Mouse (Mus musculus) thymus, adult 2 months (tissue): ENCODE measurements around the gene Spout1. TPM values are rescaled to one million over a fixed set of nuclear protein-coding genes. Genes with fewer than 3 reads are reported as not detected.

ENCODE experiments used
- DNase-seq: peaks from one replicate; pipeline ENCODE4 v3.0.0; 2021
- H3K27ac ChIP-seq: fragments of 200-500 bp; 2 replicates; pipeline ENCODE4 v1.5.1; 2012; ENCODE audit warnings: low read length, control low read depth; ENCODE audit not compliant: control insufficient read depth, insufficient read depth
- H3K27me3 ChIP-seq: fragments of 200-500 bp; 2 replicates; pipeline ENCODE4 v1.6.1; 2012; ENCODE audit warnings: mild to moderate bottlenecking, low read length, moderate library complexity, mixed read lengths; ENCODE audit not compliant: control insufficient read depth, insufficient read depth
- H3K36me3 ChIP-seq: fragments of 200-500 bp; 2 replicates; pipeline ENCODE4 v1.6.1; 2012; ENCODE audit warnings: mild to moderate bottlenecking, low read length, moderate library complexity; ENCODE audit not compliant: control insufficient read depth, insufficient read depth
- H3K4me1 ChIP-seq: fragments of 200-500 bp; replicated peaks from 2 replicates; pipeline ENCODE4 v1.6.1; 2012; ENCODE audit warnings: low read length; ENCODE audit not compliant: control insufficient read depth, insufficient read depth
- H3K4me3 ChIP-seq: fragments of 200-500 bp; 2 replicates; pipeline ENCODE4 v1.5.1; 2012; ENCODE audit warnings: mild to moderate bottlenecking, low read length, control low read depth, moderate library complexity; ENCODE audit not compliant: control insufficient read depth, insufficient read depth
- CTCF ChIP-seq: fragments of 200-500 bp; IDR thresholded peaks from 2 replicates; pipeline ENCODE4 v1.5.1; 2012; ENCODE audit warnings: mild to moderate bottlenecking, control low read depth, low read length, moderate library complexity, borderline replicate concordance; ENCODE audit not compliant: control insufficient read depth, poor library complexity, insufficient read depth; ENCODE audit errors: extremely low read depth
- POLR2A ChIP-seq: fragments of 200-500 bp; IDR thresholded peaks from 2 replicates; pipeline ENCODE4 v1.6.1; 2012; ENCODE audit warnings: mild to moderate bottlenecking, low read length, control low read depth, moderate library complexity; ENCODE audit not compliant: control insufficient read depth, poor library complexity, insufficient read depth; ENCODE audit errors: extremely low read depth
- WGBS: fragments of 180-500 bp; shearing (Covaris S2); methylation state at CpG from one replicate; pipeline ENCODE4 v1.1.7; 2018; 5-methylcytosine and 5-hydroxymethylcytosine counted together
- polyA plus RNA-seq: library from polyadenylated mRNA; depleted of rRNA; stranded (reverse); fragments of >200 nt; gene quantifications from 2 replicates; pipeline ENCODE4 v1.2.3, GENCODE M21; 2012

Gene Spout1
- polyA plus RNA-seq, 1 experiment, result 44.9 TPM

- no peak for TF ChIP-seq POLR2A
- TF ChIP-seq CTCF, result no peak
- Histone ChIP-seq H3K36me3 (no peaks in the 10 kb centered on the region), H3K4me1 (peaks cover 1% of the 10 kb centered on the region), H3K27ac (no peak overlapping the region), H3K27me3 (no peaks in the 10 kb centered on the region), H3K4me3 (no peak overlapping the region)
- WGBS, result 91% methylated on average over 6 of the region's 6 CpGs
- no peak for DNase-seq
These were observed 33.3 kb upstream of the Spout1 start for GRCm38 (mm10) chr2:30211408-30212168.

DNA sequence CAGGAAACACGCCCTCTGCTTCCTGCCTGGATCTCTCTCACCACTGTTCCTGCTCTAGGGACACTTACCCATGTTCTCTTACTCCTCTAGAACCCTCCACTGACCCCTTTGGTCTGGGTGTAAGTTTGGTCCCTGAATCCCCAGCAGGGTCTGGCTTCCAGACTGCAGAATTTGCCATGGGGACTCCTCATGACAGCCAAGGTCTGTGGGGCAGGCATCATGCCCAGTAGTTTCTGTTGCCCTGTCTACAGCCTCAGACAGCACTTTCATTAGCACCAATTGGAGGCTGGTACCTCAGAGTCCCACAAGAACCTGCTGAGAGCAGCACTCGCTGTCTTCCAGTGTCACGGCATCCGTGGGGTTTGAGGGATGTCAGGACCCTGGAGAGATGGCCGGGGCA lies 29.6 kb upstream of the Spout1 start:
- DNase-seq, result no peak
- Histone ChIP-seq H3K4me3 (no peak overlapping the region), H3K27me3 (no peaks in the 10 kb centered on the region), H3K4me1 (peaks cover 14% of the 10 kb centered on the region), H3K36me3 (no peaks in the 10 kb centered on the region), H3K27ac (no peak overlapping the region)
- TF ChIP-seq CTCF (no peak), POLR2A (no peak)
- WGBS, result 90% methylated on average over 5 of the region's 5 CpGs

DNA sequence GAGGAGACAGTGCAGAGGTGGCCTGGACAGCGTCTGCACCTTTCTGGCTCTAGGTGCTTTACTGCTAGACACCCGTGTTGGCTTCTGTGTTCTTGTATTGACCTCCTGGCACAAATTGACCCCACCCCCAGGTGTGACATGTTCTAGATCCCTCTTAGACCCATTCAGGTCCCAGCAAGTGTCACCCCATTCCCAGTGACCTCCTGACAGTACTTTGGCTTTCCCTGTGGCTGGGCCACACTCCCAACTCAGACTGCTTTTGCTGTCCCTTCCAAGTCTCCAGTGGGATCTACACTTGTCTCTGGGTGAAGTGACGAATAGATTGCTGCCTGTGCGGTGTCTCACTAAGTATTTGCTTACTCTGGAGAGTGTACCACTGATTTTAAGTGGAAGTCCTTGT lies 29.1 kb upstream of the Spout1 start:
- Histone ChIP-seq H3K36me3 (no peaks in the 10 kb centered on the region), H3K4me3 (no peak overlapping the region), H3K27me3 (no peaks in the 10 kb centered on the region), H3K4me1 (peaks cover 14% of the 10 kb centered on the region), H3K27ac (no peak overlapping the region)
- no peak for DNase-seq
- TF ChIP-seq CTCF (no peak), POLR2A (no peak)
- 94% methylated on average over 4 of the region's 4 CpGs for WGBS

DNA sequence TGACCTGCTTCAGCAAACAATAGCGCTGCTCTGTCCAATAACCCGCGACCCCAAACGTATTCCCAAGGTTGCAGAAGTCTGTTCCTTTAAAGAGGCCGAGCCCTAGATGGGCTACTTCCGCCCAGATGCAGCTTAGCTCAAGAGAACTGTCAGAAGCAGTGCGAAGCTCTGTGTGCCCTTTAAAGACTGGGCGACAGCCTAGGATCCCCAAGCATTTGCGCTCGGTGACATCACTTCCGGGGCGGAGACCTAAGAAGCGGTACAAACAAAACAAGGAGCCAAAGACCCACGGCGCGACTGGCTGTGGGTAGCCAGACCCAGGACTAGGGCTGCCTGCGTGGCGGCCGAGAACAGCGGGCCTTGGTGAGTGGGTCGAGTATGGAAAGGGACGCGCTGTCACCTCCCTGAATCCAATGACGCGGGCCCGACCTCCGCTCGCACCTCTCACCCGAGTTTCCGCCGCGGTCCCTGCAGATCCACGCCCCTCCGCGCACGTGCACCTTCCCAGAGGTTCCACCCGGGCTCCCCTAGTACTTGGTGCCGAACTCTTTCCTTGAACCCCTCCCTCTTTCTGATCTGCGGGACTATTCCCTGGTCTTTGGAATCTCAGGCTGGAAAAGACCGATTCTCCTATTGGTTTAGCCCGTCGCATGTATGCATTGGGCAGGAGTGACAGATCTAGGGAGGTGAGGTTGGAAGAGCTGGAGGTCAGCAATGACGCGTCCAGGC lies 27.5 kb upstream of the Spout1 start, which contains the start of gene Kyat1:
Kyat1 (minus strand) TSS at position 219 of the 729 bp plus-strand sequence.
- WGBS, result under 1% methylated on average over 44 of the region's 44 CpGs
- Histone ChIP-seq H3K4me1 (peaks cover 14% of the 10 kb centered on the region), H3K27ac (peak within 1 kb of the TSS; percentile 17; the same call in 1 of the 2 replicates), H3K36me3 (no peaks in the 10 kb centered on the region), H3K4me3 (peak within 1 kb of the TSS; percentile 72), H3K27me3 (no peaks in the 10 kb centered on the region)
- TF ChIP-seq CTCF (no peak), POLR2A (peak; percentile 44; the same call in 1 of the 2 replicates)
- DNase-seq, result peak; percentile 90

DNA sequence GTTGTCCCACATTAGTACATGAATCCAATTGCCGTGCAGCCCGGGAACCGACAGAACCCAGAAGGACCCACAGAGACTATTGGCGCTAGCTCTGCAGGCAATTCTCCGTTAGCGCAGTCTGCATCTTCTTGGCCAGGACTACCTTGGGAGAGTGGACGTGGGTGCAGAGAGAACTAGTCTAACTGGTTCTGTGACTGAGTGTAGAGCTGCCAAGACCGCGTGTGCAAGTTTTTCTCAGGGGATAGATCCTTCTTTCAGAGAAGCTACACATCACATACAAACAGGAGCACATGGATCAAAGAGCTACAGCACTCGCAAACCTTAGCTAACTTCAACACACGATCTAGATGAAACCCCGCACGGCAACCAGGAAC lies 27.0 kb upstream of the Spout1 start:
- Histone ChIP-seq H3K27ac (peak overlapping the region; percentile 17; the same call in 1 of the 2 replicates), H3K4me1 (peaks cover 14% of the 10 kb centered on the region), H3K36me3 (no peaks in the 10 kb centered on the region), H3K27me3 (no peaks in the 10 kb centered on the region), H3K4me3 (peak overlapping the region; percentile 72)
- WGBS, result 2% methylated on average over 13 of the region's 13 CpGs
- DNase-seq, result no peak
- TF ChIP-seq CTCF (no peak), POLR2A (no peak)

GRCm38 (mm10) chr2:30203439-30203838 lies 25.2 kb upstream of the Spout1 start:
- peak; percentile 37 for DNase-seq
- no peaks in the 10 kb centered on the region for H3K36me3 ChIP-seq
- no peak overlapping the region for H3K4me3 ChIP-seq
- WGBS, result 87% methylated on average over 7 of the region's 7 CpGs
- no peak for TF ChIP-seq POLR2A
- TF ChIP-seq CTCF, result no peak
- H3K27me3 ChIP-seq, result no peaks in the 10 kb centered on the region
- H3K4me1 ChIP-seq, result peaks cover 14% of the 10 kb centered on the region
- H3K27ac ChIP-seq, result no peak overlapping the region
